Mouse (Mus musculus): ENCODE measurements at regions not wholly inside any gene's neighbourhood (a gene's known extent, or its start where the extent isn't known, plus 50 kb on each side); places are given as distances from the start of the nearest gene placed in this dataset.
"Not testable (repeated sequence)": the region's sequence is repeated elsewhere in the genome, so short reads cannot be mapped to it uniquely, and the experiment has no call there.

GRCm38 (mm10) chr17:91466822-91467221, 374.0 kb upstream of the Nrxn1 start:
- no peak for DNase-seq (ENCODE audit: inconsistent age in 2 of 2, low spot score in 1 of 2)

GRCm38 (mm10) chr17:91451711-91452110, 358.8 kb upstream of the Nrxn1 start:
- DNase-seq (ENCODE audit: inconsistent age in 2 of 2, low spot score in 1 of 2): no peak

GRCm38 (mm10) chr17:91431780-91432720, 339.2 kb upstream of the Nrxn1 start:
- DNase-seq (ENCODE audit: inconsistent age in 2 of 2, low spot score in 1 of 2): not testable (repeated sequence)

GRCm38 (mm10) chr17:91430351-91430750, 337.5 kb upstream of the Nrxn1 start:
- DNase-seq (ENCODE audit: inconsistent age in 2 of 2, low spot score in 1 of 2): peak; percentile 3 to 63

GRCm38 (mm10) chr17:91425120-91425519, 332.2 kb upstream of the Nrxn1 start:
- DNase-seq (ENCODE audit: inconsistent age in 2 of 2, low spot score in 1 of 2): no peak

- no peak for DNase-seq (ENCODE audit: inconsistent age in 2 of 2, low spot score in 1 of 2)
These were observed 325.7 kb upstream of the Nrxn1 start for GRCm38 (mm10) chr17:91418582-91418981.

- DNase-seq (ENCODE audit: inconsistent age in 2 of 2, low spot score in 1 of 2): no peak
These were observed 298.3 kb upstream of the Nrxn1 start for GRCm38 (mm10) chr17:91390969-91391764.

GRCm38 (mm10) chr17:91389937-91390623, 297.2 kb upstream of the Nrxn1 start:
- DNase-seq (ENCODE audit: inconsistent age in 2 of 2, low spot score in 1 of 2): not testable (repeated sequence)

- DNase-seq (ENCODE audit: inconsistent age in 2 of 2, low spot score in 1 of 2): no peak
These were observed 295.6 kb upstream of the Nrxn1 start for GRCm38 (mm10) chr17:91388521-91388920.

- DNase-seq (ENCODE audit: inconsistent age in 2 of 2, low spot score in 1 of 2): no peak
These were observed 295.2 kb upstream of the Nrxn1 start for GRCm38 (mm10) chr17:91388039-91388438.

GRCm38 (mm10) chr17:91385949-91386348, 293.1 kb upstream of the Nrxn1 start:
- DNase-seq (ENCODE audit: inconsistent age in 2 of 2, low spot score in 1 of 2): no peak

- no peak for DNase-seq (ENCODE audit: inconsistent age in 2 of 2, low spot score in 1 of 2)
These were observed 275.3 kb upstream of the Nrxn1 start for GRCm38 (mm10) chr17:91368156-91368555.

- DNase-seq (ENCODE audit: inconsistent age in 2 of 2, low spot score in 1 of 2): no peak
These were observed 268.4 kb upstream of the Nrxn1 start for GRCm38 (mm10) chr17:91361261-91361660.

GRCm38 (mm10) chr17:91352107-91352506, 259.2 kb upstream of the Nrxn1 start:
- no peak for DNase-seq (ENCODE audit: inconsistent age in 2 of 2, low spot score in 1 of 2)

GRCm38 (mm10) chr17:91336882-91337281, 244.0 kb upstream of the Nrxn1 start:
- DNase-seq (ENCODE audit: inconsistent age in 2 of 2, low spot score in 1 of 2): no peak

GRCm38 (mm10) chr17:91333790-91334189, 240.9 kb upstream of the Nrxn1 start:
- DNase-seq (ENCODE audit: inconsistent age in 2 of 2, low spot score in 1 of 2): no peak

GRCm38 (mm10) chr17:91333202-91333601, 240.3 kb upstream of the Nrxn1 start:
- no peak for DNase-seq (ENCODE audit: inconsistent age in 2 of 2, low spot score in 1 of 2)

GRCm38 (mm10) chr17:91324377-91324776, 231.5 kb upstream of the Nrxn1 start:
- DNase-seq (ENCODE audit: inconsistent age in 2 of 2, low spot score in 1 of 2): peak in 1 of 2 experiments; percentile 23

- no peak for DNase-seq (ENCODE audit: inconsistent age in 2 of 2, low spot score in 1 of 2)
These were observed 194.0 kb upstream of the Nrxn1 start for GRCm38 (mm10) chr17:91286875-91287274.

- no peak for DNase-seq (ENCODE audit: inconsistent age in 2 of 2, low spot score in 1 of 2)
These were observed 181.5 kb upstream of the Nrxn1 start for GRCm38 (mm10) chr17:91274378-91274777.

GRCm38 (mm10) chr17:91238719-91239118, 145.8 kb upstream of the Nrxn1 start:
- DNase-seq (ENCODE audit: inconsistent age in 2 of 2, low spot score in 1 of 2): no peak
